Mouse (Mus musculus): Measurements from ENCODE around the gene Guca2a.
A peak's percentile ranks its signal among the peaks of the same experiment; 100 is the strongest.
"Not testable (repeated sequence)": the region's sequence is repeated elsewhere in the genome, so short reads cannot be mapped to it uniquely, and the experiment has no call there.

Gene Guca2a

DNA sequence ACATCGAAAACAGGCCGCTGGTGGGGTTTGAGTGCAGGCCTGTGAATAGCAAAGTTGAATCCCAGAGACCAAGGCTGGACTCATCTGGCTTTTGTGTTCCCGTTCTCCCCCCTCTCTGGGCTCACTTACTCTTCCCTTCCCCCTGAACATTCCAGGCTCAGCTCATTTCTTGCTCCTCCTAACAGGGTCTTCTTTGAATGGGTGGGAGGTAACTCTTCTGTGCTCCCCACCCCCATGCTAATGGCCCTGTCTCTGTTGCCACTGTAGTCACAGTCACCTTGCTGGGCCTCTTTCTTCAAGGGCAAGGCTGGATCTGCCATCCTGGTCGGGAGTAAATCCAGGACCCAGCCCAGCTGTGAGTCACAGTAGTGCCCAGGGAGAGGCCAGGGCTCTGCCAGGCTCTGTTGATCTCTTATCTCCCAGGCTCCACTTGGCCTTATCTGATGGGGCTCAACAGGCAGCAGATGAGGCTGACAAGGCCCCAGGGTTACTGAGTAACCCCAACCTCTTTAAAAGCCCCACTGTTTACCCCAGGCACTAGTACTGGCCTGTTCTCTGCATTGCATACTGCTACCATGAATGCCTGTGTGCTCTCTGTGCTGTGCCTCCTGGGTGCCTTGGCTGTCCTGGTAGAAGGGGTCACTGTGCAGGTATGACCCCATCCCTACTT is at the start of gene Guca2a:
Gene Guca2a (plus strand): TSS at position 529 of the 670 bp plus-strand sequence.
- ATAC-seq (ENCODE audit: insufficient number of reproducible peaks, low FRiP score, low TSS enrichment) = no peak

DNA sequence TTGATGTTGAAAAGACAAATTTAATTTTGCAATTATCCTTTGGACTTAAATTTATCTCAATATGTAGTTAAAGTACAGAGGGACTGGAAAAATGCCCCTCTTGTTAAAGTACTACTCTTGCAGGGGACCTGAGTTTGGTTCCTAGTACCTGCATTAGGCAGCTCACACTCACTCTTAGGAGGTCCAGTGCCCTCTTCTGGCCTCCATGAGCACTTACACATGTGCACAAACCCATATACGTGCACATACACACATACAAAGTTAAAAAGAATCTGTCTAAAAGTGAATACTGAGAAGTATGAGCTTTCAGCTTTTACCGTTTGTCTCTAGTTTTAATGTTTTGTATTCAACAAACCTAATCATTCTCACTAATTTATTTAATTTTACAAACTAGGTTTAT is 49.5 kb upstream of the Guca2a start:
- no peak for ATAC-seq (ENCODE audit: insufficient number of reproducible peaks, low FRiP score, low TSS enrichment)

DNA sequence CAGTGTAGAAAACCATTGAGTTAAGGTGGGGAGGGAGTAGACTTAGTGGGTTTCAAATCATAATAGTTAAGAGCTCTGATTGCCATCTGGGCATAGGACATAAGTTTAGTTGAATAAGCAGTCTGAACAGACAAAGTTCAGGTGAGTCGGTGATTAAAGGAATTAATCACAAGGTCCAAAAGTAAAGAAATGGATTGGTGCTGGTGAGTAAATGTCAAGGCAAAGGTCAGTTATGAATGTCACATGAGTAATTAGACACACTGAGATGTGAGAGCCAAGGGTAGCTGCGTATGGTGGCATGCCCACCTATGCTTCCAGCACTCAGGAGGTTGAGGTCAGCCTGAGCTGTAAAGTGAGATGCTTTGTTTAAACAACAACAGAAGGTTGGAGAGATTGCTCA is 48.1 kb upstream of the Guca2a start:
- no peak for ATAC-seq (ENCODE audit: insufficient number of reproducible peaks, low FRiP score, low TSS enrichment)

DNA sequence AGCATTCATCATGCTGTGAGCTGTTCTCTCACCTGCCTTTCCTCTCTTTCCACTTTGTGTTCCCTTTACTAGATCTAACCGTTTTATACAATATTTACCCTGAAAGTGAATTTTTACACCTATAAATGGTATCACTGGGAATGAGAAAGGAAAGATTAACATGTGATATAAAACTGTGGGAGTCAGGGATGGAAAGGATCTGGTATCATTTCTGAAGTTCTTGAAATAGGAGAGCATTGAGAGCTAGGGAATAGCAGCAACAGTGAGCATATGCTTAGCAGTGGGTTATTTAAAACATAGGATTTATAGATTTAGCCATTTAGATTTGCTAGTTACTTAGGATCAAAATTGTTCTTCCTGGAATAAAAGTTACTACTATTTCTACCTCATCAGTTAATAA is 47.5 kb upstream of the Guca2a start:
- no peak for ATAC-seq (ENCODE audit: insufficient number of reproducible peaks, low FRiP score, low TSS enrichment)

DNA sequence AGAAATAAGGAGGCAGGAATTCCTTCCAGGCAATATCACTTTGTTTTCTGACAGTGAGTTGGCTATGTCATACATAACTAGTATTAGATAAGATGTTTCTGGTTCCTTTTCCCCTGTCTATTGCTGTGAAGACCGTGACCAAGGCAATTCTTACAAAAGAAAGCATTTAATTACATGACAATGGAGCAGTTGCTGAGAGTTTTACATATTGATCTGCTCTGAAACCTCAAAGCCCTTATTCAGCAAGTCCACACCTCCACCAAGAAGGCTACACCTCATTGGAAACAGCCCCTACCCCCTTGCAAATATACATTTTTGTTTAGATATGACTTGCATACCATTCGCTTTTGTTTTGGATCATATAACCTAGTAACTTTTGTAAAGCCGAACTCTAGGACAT is 45.0 kb upstream of the Guca2a start:
- no peak for ATAC-seq (ENCODE audit: insufficient number of reproducible peaks, low FRiP score, low TSS enrichment)

DNA sequence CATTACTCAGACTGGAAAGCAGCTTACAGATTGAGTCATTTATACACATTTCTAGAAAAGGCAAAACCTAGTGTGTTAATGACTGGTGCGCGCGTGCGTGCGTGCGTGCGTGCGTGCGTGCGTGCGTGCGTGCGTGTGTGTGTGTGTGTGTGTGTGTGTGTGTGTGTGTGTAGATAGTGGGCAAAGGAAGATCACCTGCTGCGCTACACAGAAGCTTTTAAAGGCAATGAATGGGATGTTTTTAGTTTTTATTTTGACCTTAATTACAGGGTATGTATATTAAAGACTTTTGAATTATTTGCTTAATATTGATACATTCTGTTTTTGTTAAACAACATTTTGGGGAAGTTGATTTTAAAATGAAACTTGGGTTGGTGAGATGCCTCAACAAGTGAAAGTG is 43.2 kb upstream of the Guca2a start:
- no peak for ATAC-seq (ENCODE audit: insufficient number of reproducible peaks, low FRiP score, low TSS enrichment)

DNA sequence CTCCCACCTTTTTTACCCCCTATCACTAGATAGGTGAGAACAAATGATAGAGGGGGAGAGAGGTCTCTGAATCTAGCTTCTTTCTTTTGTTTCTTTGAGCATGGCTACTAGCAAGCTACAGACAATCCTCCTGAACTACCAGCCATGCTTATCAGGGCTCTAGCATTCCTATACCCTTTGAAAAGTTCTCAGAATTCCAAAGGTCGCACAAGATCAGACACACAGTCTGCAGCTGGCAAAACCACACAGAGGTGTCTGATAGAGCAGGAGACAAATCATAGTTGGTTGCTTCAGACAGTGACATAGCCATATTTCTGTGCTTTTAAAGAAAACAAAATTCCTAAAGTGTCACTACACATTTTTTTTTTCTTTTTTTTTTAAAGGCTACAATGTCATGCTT is 37.9 kb upstream of the Guca2a start:
- ATAC-seq (ENCODE audit: insufficient number of reproducible peaks, low FRiP score, low TSS enrichment) = no peak

DNA sequence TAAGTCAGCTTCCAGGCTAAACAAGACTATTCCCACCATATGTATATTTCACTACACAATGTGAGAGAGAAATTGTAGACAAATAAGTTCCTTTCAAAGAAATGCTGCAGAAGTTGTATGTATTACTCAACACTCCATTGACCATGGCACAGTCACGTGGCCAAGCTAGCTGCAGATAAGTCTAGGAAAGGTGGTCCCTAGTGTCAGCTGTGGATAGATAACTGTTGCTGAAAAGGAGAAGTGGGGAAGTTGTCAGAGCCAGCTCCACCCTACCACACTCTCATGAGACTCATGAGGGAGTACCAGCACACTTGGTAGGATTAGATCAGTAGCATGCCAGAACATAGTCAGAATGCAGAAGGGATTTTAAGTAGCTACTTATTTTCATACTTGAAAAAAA is 28.0 kb upstream of the Guca2a start:
- no peak for ATAC-seq (ENCODE audit: insufficient number of reproducible peaks, low FRiP score, low TSS enrichment)

DNA sequence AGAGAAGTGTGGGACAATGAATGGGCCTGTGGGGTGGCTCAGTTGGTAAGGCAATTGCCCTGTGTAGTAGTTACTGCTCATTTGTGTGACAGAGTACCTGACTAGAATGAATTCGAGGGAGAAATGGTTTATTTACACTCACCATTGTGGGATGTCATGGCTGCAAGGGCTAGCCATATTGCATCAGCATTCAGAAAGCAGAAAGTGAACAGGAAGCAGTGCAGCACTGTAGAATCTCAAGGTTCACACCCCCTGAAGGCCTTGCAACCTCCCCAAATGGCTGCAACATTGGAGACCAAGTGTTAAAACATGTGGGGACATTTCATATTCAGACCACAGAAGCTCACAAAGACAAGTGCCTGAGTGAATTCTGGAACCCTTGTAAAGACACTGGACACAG is 23.4 kb upstream of the Guca2a start:
- ATAC-seq (ENCODE audit: insufficient number of reproducible peaks, low FRiP score, low TSS enrichment) = no peak

DNA sequence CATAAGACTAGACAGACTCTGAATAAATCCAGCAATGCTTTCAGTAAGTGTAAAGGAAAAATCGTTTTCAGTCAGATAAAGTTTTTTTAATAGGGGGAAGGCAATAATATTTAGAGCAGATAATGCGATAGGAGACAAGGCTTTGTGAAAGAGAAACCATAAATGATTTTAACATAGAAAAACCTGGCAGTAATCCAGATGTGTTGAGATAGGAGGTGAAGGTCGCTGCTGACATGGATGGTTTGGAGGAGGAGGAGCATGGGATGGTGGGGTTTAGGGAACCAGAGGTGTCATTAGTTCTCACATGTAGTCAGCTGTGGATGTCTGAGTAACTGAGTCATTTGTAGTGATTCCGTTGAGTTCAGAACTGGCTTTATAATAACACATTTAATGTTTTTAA is 22.8 kb upstream of the Guca2a start:
- ATAC-seq (ENCODE audit: insufficient number of reproducible peaks, low FRiP score, low TSS enrichment) = no peak

DNA sequence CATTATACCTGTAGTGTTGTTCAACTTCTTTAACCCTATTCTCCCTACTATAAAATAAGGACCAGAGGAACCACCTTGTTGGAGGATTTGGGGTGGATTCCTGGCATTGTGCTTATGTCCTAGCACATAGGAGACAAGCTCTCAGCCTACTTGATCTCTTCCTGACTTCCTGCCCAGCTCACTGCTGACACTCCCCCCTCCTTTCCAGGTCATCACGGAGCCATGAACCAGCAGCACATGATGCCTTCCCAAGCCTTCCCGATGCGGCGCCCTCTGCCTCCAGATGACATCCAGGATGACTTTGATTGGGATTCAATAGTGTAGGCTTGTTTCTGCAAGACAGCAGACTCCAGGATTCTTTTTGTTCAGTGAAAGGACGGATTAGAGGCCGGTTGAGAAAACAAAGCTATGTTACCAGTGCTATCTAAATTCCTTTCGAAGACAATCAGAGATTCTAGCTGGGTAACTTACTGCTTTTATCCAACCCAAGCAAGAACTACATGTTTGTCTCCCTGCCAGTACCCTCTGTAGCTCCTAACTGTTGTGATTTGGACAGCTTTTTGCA is 11.3 kb upstream of the Guca2a start:
- ATAC-seq (ENCODE audit: insufficient number of reproducible peaks, low FRiP score, low TSS enrichment) = no peak

DNA sequence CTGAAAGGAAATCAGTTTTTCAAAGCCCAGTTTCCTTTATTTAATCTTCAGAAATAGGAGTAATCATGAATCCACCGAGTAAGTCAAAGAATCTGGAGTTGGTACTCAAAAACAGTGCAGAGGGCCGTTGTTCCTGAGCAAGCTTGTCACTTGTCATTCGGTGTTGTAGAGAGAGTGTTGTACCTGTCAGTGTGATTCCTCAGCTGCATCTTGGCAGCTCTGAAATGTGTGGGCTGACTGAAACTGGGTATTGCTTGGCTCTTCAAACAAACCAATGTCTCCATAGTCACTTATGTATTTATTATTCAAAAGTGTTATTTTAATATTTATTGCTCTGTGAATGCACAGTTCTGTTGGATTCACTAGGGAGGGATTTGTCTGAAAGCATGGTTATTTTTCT is 10.6 kb upstream of the Guca2a start:
- ATAC-seq (ENCODE audit: insufficient number of reproducible peaks, low FRiP score, low TSS enrichment) = no peak

DNA sequence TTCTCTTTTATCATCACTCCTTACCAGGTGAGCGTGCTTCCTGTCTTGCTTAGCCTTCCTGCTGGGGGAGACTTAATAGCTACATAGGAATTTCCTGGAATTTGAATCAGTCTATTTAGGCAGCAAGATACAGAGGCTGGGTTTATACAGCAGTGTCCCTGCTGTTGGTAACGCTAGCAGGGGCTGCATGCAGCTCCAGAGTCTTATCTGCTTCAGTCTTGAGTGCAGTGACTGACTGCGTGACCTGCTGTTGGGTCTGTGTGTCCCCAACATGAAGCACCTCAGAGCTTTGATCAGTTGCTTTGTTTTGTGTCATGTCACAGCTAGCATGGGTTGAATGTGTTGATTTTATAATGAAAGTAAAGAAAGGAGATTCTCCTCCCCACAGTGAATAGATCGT is 10.2 kb upstream of the Guca2a start:
- no peak for ATAC-seq (ENCODE audit: insufficient number of reproducible peaks, low FRiP score, low TSS enrichment)

DNA sequence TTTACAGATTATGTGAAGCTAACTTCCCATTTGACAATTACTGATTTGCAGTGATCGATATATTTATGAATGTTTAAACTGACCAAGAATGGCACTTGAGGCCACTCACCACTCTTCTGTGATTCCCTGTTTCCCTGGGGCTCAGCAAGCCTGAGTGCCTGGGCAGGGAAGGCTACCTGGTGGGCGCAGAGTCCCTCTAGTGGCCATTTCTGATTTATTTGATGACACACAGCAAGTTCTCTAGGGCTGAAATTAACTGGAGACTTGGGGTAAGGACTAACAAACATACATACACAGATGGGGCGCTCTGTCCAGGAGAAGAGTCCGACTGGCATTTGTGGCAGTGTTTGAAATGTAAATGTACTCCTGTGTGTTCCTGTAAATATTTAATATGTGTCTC is 9.1 kb upstream of the Guca2a start:
- ATAC-seq (ENCODE audit: insufficient number of reproducible peaks, low FRiP score, low TSS enrichment) = not testable (repeated sequence)

DNA sequence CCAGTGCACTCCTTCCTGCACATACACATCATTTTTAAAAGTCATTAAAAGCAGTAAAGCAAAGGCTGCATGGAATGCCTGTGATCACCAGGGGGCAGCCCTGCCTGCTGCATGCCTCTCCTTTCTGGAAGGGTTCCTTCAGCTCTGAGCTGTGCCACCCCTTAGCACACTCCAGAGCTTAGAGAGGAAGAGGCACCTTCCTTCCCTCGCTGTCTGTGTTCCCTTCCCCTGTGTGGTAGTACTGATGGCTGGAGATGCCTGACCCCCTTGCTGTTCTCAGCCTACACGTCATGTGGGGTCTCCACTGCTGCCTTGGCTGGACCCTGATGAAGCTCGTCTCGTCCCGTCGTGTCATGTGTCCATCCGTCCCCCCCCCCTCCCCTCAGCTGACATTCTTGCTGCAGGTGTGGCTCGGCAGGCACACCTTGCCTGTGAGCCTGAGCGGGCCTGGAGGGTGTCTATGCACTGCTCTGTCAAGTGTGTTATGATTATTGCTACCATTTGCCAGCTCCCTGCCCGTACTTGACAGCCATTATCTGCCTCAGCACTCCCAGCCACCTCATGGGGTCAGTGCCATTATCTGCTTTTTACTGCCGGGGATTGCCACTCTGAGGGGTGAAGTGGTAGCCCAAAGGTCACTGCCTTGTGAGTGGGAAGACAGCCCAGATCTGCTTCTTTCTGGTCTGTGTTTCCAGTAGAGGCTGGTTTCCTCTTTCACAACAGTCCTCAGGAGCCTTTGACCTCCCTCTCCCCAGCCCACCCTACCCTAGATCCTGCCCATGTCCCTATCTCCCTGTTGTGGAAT is 6.2 kb upstream of the Guca2a start:
- peak; percentile 41; the same call in 1 of the 2 replicates for ATAC-seq (ENCODE audit: insufficient number of reproducible peaks, low FRiP score, low TSS enrichment)

DNA sequence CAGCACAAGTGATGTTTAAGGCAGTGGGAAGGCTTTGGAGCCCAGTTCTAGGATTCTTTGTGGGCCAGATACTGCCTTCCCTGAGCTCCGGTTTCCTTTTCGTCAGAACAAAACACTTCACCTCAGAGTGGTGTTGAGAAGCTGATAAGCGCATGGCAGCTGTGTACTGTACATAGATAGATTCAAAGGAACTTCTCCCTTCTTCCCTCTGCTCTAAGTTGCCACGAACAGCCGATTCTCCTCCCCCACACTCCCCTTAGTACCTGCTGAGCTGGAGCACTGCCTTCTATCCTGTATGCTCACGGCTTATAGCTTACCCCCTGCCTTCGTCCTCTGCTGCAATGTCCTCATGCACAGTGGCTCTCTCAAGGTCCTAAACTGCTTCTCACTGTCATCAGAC is 4.8 kb upstream of the Guca2a start:
- no peak for ATAC-seq (ENCODE audit: insufficient number of reproducible peaks, low FRiP score, low TSS enrichment)

DNA sequence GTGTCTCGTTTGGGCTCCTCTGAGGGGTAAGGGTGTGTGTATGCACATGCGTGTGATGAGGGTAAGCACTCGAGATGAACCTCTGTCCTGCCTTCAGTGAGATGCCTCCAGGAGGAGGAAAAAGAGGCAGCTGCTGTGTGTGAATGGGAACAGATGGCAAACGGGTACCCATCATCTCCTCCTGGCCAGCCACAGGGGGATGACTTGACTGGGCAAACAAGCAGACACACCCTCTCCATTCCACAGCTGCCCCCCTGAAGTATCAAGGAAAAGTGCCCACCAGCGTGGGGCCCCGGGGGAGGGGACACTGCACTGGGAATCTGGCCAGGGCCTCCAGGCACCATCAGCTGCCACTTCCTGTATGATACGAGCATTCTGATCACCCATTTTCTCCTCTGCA is 4.2 kb upstream of the Guca2a start:
- ATAC-seq (ENCODE audit: insufficient number of reproducible peaks, low FRiP score, low TSS enrichment) = no peak

DNA sequence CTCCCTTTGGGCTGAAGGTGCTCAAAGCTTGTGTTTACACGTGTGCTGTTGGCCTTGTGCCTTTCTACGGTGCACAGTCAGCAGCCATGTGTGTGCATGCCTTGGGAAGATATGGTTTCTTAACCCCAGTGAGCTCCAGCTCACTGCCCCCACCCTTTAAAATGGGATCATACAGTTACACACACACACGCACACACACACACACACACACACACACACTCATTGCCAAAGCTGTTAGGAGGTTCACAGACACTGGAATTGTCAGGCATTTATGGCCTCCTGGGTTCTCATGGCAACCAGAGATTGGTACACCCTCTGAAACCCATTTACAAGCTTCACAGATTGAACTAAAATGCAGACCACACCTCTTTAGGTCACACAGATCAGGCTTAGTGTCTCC is 3.6 kb upstream of the Guca2a start:
- ATAC-seq (ENCODE audit: insufficient number of reproducible peaks, low FRiP score, low TSS enrichment) = no peak

DNA sequence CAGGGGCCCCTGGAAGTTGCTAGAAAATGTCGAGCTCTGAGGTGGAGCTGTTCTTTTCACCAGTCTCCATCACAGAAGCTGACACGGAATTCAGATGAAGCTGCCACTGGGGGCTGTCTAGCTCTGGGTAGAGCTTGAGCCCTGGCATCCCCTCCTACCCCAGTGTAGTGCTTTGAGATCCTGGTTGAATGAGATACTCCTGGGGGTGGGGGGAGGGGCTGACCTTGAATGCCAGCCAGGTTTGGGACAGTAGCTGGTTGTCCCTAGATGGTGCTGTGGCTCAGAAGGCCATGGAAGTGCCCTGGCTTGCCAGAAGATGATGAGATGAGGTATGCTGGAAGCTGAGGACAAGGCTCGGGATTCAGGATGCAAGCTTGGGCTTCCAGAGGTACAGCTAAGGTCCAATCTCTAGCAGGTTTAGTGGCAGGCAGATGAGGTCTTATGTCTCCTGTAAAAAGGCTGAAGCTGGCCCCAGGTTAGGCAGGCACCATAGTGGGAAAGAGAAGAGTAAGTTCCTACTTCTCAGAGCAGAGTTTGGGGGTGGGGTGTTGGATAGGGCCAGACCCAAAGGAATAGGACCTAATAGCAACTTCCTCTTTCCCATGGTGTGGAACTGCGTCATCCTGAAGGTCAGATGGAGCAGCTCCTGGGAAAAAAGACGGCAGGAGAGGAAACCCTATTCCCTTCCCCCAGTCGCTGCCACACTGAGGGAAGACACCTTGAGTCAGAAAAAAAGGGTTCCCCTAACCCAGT is 2.4 kb upstream of the Guca2a start:
- no peak for ATAC-seq (ENCODE audit: insufficient number of reproducible peaks, low FRiP score, low TSS enrichment)

DNA sequence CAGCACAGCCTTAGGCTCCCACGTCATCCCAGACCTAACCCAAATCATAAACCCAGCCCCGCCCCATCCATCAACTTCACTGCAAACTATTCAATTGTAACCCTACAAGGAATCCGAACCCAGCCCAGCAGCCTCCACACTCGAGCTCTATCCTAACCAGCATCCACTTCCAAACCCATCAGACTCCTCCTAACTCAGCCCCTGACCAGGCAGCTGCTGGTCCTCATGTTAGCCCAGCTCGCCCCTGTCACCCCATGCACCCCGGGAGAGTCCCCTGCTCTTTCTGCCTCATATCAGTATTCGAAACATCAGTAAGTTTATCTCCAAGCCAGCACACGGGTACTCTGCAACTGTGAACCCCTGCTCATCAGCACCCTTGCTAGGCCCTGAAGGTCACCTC is 1.8 kb upstream of the Guca2a start:
- no peak for ATAC-seq (ENCODE audit: insufficient number of reproducible peaks, low FRiP score, low TSS enrichment)

DNA sequence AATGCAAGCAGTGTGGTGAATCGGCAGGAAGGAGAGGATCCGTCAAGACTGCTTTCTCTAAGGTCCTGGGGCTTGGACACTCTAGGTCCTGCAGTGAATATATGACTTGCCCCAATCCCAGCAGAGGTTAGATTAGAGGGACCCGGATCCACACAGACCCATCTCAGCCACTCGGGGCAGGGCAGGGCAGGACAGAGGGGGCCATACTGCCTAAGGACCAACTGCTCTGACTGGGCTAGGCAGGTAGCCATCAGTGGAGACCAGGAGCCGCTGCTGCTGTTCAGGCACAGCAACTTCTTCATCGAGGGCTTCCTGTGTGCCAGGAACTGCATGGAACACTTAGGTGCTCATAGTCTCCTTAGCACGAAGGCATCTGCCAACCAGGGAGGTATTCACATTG is 773 bp upstream of the Guca2a start:
- no peak for ATAC-seq (ENCODE audit: insufficient number of reproducible peaks, low FRiP score, low TSS enrichment)

Data from cerebellum, adult (tissue).